Mouse (Mus musculus): ENCODE data around the gene Acox3.
"Not testable (repeated sequence)": the region's sequence is repeated elsewhere in the genome, so short reads cannot be mapped to it uniquely, and the experiment has no call there.

The Acox3 gene

DNA sequence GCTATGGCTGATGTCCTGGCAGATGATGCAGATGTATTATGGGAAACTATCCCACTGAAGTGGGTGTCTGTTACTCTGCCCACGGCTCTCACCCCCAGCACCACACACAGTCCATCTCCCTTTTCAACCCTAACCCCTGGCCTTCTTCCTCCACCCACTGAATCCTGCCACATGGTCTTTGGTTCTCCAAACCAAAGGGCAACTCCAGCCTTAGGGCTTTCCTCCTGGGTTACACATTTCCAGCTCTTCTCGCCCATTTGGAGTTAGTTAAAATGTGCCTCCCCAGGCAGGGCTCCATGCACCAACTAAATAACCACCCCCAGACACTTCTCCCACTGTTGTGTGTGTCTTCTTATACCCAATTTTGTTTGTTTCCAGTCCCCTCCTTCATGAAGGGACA lies 4.4 kb upstream of the Acox3 start:
- DNase-seq: no peak

- DNase-seq: no peak
These were observed 3.5 kb upstream of the Acox3 start for GRCm38 (mm10) chr5:35579247-35579893.

DNA sequence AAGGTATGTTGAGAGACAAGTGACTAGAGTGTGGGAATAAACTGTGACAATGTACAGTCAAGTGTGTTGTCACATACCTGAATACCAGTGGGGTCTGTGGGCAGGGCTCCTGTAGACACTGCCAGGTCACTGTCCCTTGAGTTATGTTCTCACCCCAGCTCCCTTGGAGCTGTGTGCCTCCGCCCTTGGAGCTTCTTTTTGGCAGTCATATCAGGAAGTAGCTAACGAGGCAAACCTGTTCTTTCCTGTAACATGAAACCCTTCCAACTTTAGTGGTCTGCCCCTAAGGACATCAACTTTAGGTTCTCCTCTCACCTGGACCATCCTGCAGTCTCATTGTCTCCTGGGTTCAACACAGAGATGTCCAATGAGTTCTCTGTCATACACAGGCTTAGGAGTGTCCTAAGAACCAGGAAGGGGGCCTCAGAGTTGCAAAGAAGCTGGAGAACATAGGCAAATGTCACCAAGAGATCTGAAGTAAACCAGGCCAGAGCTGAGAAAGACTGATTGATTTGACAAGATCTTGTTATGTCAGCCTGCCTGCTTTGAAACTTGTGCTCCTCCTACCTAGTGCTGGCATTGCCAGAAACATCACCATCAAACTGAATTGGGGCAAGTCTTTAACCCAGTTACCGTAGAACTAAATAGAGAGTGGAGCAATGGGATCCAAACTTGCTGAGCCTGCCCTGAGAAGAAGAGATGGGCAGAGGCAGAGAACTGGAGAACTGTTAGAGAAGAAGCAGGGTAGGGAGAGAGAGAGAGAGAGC lies 2.5 kb upstream of the Acox3 start:
- no peak for DNase-seq

- DNase-seq: no peak
These were observed 462 bp downstream of the Acox3 start for GRCm38 (mm10) chr5:35583221-35583783.

DNA sequence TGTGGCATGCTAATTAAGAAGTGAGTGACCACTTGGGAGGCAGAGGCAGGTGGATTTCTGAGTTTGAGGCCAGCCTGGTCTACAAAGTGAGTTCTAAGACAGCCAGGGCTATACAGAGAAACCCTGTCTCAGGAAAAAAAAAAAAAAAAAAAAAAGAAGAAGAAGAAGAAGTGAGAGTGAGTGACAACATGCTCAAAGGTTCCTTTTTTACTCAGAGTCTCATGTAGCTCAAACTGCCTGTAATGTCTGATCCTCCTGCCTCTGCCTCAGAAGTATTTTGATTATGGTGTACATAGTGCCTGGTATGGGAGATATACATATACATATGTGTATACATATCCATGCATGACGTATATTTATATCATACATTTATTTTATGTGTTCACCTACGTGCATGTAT lies 1.4 kb downstream of the Acox3 start:
- DNase-seq: not testable (repeated sequence)

DNA sequence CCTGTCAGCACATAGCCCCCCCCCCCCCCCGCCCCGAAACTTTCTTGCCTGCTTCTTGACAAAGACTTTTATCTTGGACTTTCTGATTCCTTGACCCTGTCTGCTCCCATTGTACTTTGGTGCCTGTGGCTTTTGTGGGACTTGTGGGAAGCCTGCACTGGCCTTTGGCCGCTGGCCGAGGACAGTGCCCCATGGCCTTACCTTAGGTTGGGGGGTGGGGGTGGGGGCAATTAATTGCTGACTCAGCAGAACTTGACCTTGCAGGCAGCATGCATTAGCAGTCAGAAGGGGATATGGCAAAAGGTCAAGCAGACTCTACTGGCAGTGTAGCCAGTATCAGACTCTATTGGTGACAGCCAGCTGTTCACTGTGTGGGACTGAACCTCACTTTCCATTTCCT lies 8.7 kb downstream of the Acox3 start:
- DNase-seq: no peak

DNA sequence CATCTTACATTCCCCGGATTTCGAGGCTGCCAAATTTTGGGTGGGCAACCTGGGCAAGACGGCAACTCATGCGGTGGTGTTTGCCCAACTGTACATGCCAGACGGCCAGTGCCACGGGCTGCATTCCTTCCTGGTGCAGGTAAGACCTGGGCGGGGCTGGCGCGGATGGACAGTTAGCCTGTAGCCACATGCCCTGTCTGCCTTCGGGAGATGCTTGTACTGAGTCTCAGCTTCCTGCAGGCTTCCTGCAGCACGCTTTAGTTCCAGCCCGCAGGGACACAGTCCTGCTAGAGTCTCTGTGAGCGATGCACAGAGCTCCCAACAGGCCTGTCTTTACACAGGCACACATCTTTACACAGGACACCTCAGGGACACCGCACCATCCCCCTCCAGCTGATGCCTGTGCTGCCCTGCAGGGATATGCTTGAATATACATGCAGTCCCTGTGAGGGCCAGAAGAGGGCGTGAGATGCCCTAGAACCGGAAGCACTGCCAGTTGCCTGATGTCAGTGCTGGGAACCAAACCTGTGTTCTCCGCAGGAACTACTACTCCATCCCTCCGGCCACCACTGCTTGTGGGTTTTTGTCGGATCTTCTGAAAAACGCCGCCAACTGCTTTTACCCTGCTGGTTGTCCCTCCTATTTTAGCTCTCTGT lies 9.4 kb downstream of the Acox3 start:
- peak; percentile 20 for DNase-seq

GRCm38 (mm10) chr5:35592824-35593223 lies 10.0 kb downstream of the Acox3 start:
- DNase-seq: no peak

DNA sequence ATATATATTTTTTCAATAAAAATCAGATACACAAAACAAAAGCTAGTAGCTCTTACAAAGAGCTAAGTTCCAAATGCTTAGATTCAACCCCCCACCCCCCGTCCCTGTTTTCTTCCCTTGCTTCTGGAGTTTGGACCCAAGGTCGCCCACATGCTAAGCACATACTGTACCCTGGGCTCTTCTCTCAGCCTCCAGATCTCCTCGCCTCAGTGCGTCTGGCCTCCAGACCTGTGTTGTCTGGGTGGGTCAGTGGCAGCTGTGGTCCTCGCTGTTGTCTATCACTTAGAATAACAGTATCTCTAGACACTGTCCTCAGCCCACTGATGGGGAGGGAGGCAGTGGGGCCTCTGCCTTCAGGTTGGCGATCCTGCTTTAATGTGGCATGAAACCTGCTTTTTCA lies 10.4 kb downstream of the Acox3 start:
- DNase-seq: no peak

GRCm38 (mm10) chr5:35594768-35595167 lies 11.9 kb downstream of the Acox3 start:
- no peak for DNase-seq

GRCm38 (mm10) chr5:35595706-35596105 lies 12.9 kb downstream of the Acox3 start:
- DNase-seq: peak; percentile 70

- no peak for DNase-seq
These were observed 13.6 kb downstream of the Acox3 start for GRCm38 (mm10) chr5:35596169-35597160.

DNA sequence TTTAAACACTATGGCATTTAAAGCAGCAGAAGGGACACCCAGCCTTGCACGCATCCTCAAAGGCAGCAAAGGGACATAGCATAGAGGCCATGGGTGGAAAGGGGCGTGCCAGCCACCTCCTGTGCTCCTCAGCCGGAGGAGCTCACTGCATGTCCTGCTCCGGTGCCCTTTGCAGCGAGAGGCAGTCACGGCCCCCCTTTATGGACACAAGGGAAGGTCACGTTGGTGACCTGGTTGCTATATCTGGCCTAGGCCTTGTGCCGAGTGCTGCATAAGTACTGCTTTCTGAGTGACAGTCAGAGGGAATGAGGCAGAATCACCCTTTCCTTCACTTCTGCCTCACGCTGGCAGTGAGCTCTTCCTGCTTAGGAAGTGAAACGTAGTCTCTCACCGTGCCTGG lies 17.4 kb downstream of the Acox3 start:
- DNase-seq: no peak

GRCm38 (mm10) chr5:35601526-35601925 lies 18.7 kb downstream of the Acox3 start:
- DNase-seq: no peak

DNA sequence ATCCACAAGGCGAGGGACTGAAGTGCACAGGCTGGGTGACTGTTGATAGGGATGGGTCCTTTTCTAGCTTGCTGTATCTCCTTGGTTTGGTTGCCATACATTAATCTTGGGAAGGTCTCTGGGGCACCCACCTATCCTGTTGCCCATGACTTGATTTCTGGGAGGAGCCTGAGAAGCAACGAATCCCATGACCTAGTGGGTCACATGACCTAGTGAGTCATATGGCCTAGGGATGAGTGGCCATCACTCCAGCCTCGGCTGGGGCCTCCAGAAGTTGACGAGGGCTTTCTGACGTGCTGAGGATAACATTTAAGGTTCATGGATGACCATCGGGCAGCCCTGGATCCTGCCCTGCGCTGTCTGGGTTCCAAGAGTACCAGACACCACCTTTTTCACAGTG lies 22.5 kb downstream of the Acox3 start:
- DNase-seq: no peak

DNA sequence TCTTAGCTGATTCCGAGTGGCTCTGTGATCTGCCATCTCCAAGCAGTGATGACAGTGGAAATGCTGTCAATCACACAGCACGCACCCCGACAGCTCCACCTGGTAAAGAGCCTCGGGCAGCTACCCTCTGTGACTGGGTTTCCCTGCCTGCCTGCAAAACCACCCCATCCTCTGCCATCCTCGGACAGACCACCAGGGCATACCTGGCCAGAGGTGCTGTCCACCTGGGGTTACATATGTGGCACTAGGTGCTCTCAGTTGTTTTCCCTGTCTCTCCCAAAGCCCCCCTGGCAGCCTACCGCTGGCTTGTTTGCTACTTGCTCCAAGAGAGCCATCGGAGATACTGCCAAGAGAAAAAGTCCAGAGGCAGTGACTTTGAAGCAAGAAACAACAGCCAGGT lies 24.0 kb downstream of the Acox3 start:
- no peak for DNase-seq

DNA sequence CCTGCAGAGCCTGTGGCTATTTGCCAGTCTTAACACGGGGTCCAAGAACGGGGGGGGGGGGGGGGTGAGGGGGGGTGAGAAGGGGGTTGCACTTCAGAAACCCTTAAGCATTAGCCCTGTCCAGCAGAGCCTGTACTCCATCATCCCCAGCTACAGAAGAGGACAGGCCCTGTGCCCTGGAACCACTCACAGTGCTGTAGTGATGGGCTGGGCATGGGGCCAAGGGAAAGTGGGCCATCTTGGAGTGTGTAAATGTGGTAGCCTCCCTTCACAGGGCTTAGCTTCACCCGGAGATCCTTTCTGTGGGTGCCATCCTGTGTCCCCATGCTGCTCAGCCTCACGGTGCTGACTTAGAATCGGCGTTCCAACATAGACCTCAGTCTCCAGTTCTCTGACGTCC lies 24.9 kb downstream of the Acox3 start:
- no peak for DNase-seq

- no peak for DNase-seq
These were observed 25.7 kb downstream of the Acox3 start for GRCm38 (mm10) chr5:35608559-35608958.

GRCm38 (mm10) chr5:35609381-35609780 lies 26.5 kb downstream of the Acox3 start:
- no peak for DNase-seq

- DNase-seq: no peak
These were observed 27.1 kb downstream of the Acox3 start for GRCm38 (mm10) chr5:35609971-35610370.

DNA sequence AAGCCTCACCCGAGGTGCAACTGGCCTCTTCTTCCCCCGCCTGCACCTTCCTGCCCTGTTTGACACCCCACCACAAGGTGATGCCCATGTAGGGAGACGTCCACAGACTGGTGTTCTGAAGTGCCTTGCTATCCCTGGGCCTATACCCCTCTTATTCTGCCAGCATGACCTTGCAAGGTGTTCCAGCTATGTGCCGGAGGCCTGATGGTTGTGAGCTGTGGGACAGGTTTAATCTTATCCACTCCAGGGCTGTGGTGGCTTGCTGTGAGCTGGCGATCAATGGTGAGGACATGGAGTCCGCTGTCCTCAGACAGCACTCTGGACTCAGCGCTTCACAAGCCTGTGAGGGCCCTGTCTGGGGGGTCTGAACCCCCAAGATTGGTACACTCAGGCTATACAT lies 27.5 kb downstream of the Acox3 start:
- no peak for DNase-seq

DNA sequence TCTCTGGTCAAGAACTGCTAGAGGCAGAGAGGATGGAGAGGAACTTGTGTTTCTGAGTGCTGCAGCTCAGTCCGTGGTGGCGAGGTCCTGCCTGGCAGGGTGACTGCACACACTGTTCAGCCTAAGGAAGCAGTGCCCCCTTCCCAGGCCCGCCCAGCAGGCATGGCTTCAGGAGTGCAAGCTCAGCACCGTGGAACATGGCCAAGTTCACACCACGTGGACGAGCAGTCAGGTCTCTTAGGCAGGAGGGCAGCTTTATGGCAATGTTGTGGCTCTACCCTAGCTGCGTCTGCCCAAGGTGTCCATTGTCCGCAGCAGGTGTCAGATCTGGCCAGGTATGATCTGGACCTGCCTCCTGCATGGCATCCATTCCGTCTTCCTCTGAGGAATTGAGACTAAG lies 28.3 kb downstream of the Acox3 start:
- DNase-seq: no peak

- DNase-seq: no peak
These were observed 29.1 kb downstream of the Acox3 start for GRCm38 (mm10) chr5:35611900-35612299.
